Mouse (Mus musculus): ENCODE results near the gene Gm12184.

- TF ChIP-seq CTCF (IDR thresholded peaks at IDR 0.05) (no peak), EP300 (IDR thresholded peaks at IDR 0.05) (no peak)
Measured at GRCm38 (mm10) chr11:48819614-48820307, 6.7 kb downstream of the Gm12184 start.
